Mouse (Mus musculus) Muller cell, postnatal 12 days (primary cell): ENCODE measurements around the gene Ctcf.

Source experiments
- DNase-seq: peaks from one replicate; pipeline ENCODE4 v3.0.0-alpha.2; 2015; ENCODE audit errors: inconsistent ontology term

Ctcf gene

GRCm38 (mm10) chr8:105648929-105649328 lies 12.6 kb downstream of the Ctcf start:
- no peak for DNase-seq

DNA sequence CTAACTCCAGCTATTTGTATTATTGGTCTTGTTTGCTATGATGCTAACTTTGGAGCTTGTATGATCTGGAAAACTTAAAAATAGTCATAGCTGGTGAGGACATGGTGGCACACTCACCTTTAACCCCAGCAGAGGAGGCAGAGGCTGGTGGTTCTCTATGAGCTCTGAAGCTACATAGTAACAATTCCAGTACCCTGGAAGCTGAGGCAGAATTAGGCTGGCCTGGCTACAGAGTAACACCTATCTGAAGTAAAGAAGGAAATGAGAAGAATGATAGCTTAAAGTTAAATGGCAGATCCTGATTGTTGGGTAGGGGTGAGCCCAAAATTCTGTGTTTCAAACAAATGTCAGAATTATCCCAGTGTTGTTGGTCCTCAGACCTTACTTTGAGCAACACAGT lies 21.3 kb downstream of the Ctcf start:
- DNase-seq: no peak

DNA sequence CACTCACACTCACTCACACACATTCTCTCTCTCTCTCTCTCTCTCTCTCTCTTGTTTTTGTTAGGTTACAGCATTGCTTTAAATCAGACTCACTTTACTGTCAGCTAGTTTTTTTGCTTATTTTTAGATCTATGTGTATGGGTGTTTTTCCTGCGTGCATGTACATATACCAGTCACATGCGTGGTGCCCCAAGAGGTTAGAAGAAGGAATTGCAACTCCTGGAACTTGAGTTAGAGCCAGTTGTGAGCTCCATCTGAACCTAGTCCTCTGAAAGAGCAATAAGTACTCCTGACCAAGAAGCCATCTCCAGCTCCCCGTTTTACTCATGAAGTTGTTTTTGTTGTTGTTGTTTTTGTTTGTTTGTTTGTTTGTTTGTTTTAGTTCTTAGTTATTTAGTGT lies 24.8 kb downstream of the Ctcf start:
- no peak for DNase-seq

DNA sequence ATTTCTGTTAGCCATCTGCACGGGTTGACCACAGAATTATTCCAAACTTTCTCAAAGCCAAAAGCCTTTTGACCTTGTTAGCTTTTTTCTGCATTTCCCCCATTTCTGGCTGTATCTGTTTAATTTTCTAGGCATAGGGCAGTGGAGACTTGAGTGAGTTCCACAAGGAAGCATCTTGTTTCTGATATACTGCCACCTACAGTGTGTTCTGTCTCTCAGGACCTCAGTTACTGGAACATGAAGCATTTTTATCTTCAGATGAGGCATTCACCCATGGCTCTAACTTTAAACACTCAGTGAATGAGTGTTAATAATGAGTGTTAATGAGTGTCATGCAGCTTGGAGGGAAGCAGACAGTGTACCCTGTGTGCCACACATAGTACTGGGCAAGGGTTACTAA lies 41.5 kb downstream of the Ctcf start:
- no peak for DNase-seq

GRCm38 (mm10) chr8:105685325-105685724 lies 49.0 kb downstream of the Ctcf start:
- DNase-seq: no peak

DNA sequence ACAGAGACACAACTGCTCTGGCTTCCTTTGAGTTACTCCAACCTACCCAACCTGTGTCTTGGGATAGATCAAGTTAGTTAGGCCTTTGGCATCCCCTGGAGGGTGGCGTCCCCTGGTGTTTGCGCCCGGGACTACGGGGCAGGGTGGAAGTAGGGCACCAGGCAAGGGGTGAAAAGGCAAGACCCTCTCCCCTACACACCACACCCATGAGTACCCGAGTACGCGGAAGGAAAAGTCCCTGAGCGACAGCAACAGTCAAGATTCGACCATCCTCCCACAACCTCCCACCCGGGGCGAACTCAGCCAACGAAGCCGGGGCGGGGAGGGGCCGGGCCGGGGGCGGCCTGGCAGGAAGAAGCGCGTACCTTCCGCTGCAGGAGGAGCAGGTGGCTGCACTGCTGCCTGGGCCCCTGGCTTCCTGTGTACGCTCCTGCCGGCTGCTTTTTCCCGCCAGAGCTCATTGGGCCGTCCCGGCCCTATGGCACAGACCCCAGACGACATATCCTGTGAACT lies 49.5 kb downstream of the Ctcf start, which contains the start of gene Carmil2:
Gene Carmil2, plus strand, starts transcription at position 479 of the 513 bp plus-strand sequence.
- peak; percentile 40 for DNase-seq

DNA sequence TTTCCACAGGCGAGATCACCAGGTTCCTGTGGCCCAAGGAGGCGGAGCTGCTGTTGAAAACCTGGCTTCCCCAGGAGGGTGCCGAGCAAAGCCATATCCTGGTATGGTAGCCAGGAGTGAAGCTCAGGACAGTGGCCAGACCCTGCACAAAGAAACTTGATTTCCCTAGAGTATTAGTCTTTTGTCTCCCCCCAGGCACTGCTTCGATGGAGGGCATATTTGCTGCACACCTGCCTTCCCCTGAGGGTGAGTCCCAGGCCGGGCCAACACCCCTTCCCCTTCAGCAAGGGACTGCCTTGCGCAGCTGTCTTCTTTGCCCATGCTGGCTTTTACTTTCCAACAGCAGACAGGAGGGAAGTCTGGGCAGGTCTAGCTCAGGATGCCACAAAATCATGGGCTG lies 50.2 kb downstream of the Ctcf start:
- no peak for DNase-seq

DNA sequence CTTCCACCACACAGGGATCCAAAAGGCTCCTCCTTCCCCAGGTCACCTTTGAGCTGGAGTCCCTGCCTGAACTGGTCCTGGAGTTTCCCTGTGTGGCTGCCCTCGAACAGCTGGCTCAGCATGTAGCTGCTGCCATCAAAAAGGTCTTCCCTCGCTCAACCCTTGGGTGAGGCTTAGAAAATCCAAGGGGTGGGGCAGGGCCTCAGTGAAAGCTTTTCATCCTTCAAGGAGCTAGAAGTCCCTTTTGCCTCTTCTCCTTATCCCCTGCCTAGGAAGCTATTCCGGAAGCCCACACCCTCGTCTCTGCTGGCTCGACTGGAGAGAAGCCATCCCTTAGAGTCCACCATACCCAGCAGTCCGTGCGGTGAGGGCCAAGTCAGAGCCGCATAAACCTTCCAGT lies 51.1 kb downstream of the Ctcf start:
- DNase-seq: no peak

DNA sequence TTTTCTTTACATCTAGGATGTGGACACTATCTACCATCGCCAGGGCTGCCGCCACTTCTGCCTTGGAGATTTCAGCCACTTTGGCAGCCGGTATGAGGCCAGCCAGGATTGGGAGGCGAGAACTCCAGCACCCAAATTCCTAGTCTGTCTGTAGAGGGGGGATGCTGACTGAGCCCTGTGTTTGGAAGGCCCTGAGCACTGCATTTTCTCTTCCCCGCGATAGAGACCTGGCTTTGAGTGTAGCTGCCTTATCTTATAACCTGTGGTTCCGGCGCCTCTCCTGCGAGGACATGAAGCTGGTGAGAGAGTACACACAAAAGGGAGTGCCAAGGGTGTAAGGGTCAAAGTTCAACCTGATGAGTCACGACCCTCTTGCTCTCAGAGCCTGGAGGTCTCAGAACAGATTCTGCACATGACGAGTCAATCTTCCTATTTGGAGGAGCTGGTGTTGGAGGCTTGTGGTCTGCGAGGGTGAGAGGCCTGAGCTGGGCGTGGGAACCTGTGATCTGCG lies 51.9 kb downstream of the Ctcf start:
- no peak for DNase-seq

- no peak for DNase-seq
Measured at GRCm38 (mm10) chr8:105689256-105689982, 53.1 kb downstream of the Ctcf start.

GRCm38 (mm10) chr8:105689983-105690360 lies 53.6 kb downstream of the Ctcf start:
- DNase-seq: no peak

DNA sequence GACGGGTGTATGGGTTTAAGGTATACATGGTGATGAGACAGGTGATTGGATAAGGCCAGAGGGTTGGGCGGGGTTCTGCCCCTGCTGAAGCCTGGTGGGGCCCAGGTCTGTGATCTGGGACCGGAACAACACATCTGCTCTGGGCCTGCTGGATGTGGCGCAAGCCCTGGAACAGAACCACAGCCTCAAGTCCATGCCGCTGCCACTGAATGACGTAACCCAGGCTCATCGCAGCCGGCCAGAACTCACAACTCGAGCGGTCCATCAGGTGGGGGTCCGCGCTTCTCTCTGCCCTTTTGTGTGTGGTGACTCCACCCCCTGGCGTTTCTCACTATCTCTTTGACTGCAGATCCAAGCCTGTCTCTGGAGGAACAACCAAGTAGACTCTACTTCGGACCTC lies 54.6 kb downstream of the Ctcf start:
- DNase-seq: no peak

GRCm38 (mm10) chr8:105692449-105693182 lies 56.2 kb downstream of the Ctcf start:
- DNase-seq: no peak

- peak; percentile 69 for DNase-seq
Measured at GRCm38 (mm10) chr8:105693648-105694047, 57.3 kb downstream of the Ctcf start.

DNA sequence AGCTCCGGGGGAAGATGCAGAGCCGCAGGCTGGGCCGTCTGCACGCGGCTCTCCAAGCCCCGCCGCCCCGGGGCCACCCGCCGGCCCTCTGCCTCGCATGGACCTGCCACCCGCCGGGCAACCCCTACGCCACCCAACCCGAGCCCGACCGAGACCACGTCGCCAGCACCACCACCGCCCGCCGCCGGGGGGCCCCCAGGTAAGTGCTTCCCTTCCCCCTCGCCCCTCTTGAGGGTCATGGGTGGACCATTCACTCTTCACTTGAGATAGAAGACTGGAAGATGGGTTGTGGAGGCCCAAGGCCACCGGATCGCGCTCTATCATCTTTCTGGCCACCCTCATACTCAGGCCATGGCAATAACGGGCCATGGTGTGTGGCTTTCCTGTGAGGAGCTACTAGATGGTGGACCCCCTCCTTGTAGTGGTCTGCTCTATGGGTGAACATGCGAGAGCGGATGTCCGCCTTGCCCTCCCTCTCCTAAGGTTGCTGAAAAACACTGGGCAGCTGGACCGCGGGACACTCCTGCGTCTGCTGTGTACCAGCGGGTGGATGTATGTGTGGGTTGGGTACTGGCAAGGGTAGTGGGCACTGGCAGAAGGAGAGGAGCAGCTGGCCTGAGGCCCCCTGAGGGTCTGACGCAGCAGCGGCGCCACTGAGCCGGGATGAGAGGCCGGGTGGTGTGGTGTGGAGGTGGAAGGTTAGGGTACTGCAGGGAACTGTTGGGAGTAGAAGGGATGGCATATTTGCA lies 57.9 kb downstream of the Ctcf start:
- DNase-seq: no peak

DNA sequence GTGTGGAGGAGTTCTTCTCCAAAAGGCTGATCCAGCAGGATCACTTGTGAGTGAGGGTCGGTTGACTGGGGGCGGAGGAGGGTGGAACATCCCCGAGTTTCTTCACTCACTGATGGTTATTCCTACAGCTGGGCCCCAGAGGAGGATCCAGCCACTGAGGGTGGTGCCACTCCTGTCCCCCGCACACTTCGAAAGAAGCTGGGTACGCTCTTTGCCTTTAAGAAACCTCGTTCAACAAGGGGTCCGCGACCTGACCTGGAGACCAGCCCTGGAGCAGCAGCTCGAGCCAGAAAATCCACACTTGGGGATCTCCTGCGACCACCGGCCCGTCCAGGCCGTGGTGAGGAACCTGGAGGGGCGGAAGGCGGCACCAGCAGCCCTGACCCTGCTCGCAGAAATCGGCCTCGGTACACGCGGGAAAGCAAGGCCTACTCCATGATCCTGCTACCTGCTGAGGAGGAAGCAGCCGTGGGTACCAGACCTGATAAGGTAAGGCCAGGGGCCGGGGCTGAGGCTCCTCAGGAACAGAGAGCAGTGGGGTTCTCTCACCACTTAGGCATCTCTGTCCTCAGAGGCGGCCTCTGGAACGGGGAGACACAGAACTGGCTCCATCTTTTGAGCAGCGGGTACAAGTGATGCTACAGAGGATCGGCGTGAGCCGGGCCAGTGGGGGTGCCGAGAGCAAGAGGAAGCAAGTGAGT lies 58.9 kb downstream of the Ctcf start:
- no peak for DNase-seq

DNA sequence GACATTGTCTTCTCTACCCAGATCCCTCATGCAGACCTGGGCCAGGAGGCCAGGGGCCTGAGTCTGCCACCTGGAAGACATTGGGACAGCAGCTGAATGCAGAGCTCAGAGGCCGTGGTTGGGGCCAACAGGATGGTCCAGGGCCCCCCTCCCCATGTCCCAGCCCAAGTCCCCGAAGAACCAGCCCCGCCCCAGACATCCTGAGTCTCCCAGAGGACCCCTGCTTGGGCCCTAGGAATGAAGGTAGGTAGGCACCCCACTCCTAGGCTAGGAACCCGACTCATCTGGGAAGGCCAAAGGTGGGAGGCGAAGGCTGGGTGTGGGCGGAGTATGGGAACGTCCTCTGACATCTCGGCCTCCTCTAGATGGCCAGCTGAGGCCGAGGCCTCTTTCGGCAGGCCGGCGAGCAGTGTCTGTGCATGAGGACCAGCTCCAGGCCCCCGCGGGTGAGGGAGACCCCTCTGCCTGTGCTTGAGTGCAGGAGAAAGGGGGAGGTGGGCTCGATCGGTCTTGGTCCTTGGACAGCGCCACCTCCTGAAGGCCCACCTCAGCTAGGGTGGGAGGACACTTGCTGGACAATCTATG lies 60.9 kb downstream of the Ctcf start:
- no peak for DNase-seq

GRCm38 (mm10) chr8:105698734-105699133 lies 62.4 kb downstream of the Ctcf start:
- no peak for DNase-seq

DNA sequence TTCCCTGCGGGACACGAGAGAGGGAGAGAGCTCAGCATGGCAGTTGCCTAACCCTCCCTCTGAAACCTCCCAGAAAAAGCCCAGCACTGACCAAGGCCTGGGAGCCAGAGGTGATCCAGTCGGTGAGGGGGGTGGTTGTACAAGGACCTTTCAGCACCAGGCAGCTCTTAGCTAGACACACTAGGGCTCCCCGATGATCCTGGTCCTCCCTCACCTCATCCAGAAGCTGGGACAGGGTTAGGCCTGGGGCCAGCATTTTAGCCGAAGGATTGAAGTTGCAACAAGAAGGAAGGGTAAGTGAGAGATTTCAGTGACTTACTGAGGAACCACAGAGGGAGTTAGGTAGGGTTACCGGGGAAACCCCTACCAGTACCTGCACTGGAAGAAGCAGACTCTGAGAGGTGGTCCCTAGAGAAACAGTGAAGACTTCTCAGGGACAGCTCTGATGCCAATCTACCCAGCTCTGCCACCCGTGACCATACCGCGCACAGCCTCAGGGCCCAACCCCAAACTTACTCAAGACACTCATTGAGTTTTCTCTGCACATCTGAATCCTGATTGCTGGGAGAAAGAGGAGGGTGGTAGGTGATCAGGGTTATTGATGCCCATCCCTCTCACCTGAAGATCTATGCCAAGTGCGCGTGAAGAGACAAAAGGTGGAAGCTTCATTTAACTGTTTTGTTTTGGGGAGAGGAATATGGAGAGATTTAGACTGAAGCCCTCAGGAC lies 63.3 kb downstream of the Ctcf start:
- no peak for DNase-seq

DNA sequence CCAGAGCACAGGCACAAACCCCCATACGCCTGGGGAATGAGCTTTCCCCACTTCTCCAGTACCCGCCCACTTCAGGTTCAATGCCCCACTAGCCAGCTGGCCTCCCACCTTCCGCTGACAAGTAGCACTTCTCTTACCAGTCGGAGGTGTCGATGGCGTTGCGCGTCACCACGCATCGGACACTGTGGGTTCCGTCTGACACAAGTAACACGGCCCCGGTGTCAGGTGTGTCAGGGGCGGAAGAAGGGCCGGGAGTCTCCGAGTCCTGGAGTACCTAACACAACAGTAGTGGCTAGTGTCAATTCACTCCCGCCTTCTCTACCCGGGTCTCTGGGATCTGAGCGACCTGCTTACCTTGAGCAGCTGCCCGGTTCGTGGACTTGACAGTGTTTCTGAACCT lies 64.2 kb downstream of the Ctcf start:
- no peak for DNase-seq
